Mouse (Mus musculus) liver, adult 2 months (tissue): ENCODE data around the gene Ccpg1.

Experiments used
- CTCF ChIP-seq: fragments of 200-500 bp; IDR thresholded peaks from 2 replicates; pipeline ENCODE4 v1.5.1; 2011; ENCODE audit warnings: low read depth, low read length, control low read depth
- POLR2A ChIP-seq: fragments of 200-500 bp; IDR thresholded peaks from 2 replicates; pipeline ENCODE4 v1.6.1; 2011; ENCODE audit warnings: low read length, control low read depth; ENCODE audit not compliant: insufficient read depth; ENCODE audit errors: extremely low read depth

- TF ChIP-seq POLR2A = no peak
- no peak for TF ChIP-seq CTCF
These were observed 23.2 kb downstream of the Ccpg1 start for GRCm38 (mm10) chr9:73008384-73008783.
